Mouse (Mus musculus): ENCODE results near the gene Ptpn1. TPM values are rescaled to one million over a fixed set of nuclear protein-coding genes. Genes with fewer than 3 reads are reported as not detected.

The Ptpn1 gene
- polyA plus RNA-seq, 1 experiment from 2014 or later: 66.3 TPM

- Histone ChIP-seq H3K36me3 (peaks cover 55% of the 10 kb centered on the region), H3K4me2 (no peak overlapping the region), H3K27me3 (no peaks in the 10 kb centered on the region), H3K4me3 (no peak overlapping the region), H3K27ac (no peak overlapping the region), H3K9ac (no peak overlapping the region), H3K9me3 (no peaks in the 10 kb centered on the region), H3K4me1 (no peaks in the 10 kb centered on the region)
- WGBS: 80% methylated on average over 10 of the region's 10 CpGs
- no peak for ATAC-seq (ENCODE audit: insufficient number of reproducible peaks, insufficient read depth, low FRiP score, low TSS enrichment, low read depth)
These were observed 48.5 kb downstream of the Ptpn1 start for GRCm38 (mm10) chr2:167980391-167980790.

DNA sequence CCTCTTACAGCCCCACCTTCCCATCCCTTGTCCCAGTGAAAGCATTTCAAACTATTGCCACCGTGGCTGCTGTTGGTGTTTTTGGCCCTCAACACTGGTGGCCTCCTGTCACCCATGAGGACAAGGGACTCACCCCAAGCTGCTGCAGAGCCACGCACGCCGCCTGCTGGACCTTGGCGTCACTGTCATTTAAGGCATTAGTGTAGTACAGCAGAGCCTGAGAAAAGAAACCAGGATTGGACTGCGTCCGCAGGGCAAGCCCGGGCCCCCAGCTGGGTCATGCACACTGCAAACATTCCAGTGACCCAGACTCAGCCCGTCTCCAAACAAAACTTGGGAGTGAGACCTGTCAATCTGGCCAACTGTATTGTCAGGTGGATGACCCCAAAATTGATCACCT, 50.8 kb downstream of the Ptpn1 start:
- 56% methylated on average over 9 of the region's 9 CpGs for WGBS

GRCm38 (mm10) chr2:167984371-167984770, 52.5 kb downstream of the Ptpn1 start:
- Histone ChIP-seq H3K36me3 (peaks cover 17% of the 10 kb centered on the region), H3K9ac (no peak overlapping the region), H3K4me3 (no peak overlapping the region), H3K4me2 (no peak overlapping the region), H3K9me3 (no peaks in the 10 kb centered on the region), H3K27ac (no peak overlapping the region), H3K27me3 (no peaks in the 10 kb centered on the region), H3K4me1 (peaks cover 25% of the 10 kb centered on the region)
- ATAC-seq (ENCODE audit: insufficient number of reproducible peaks, insufficient read depth, low FRiP score, low TSS enrichment, low read depth): no peak
- 73% methylated on average over 5 of the region's 5 CpGs for WGBS

More for the DNA sequence above, 50.8 kb downstream of the Ptpn1 start:
- Histone ChIP-seq H3K27ac (no peak overlapping the region), H3K36me3 (peaks cover 33% of the 10 kb centered on the region), H3K27me3 (no peaks in the 10 kb centered on the region), H3K4me3 (no peak overlapping the region), H3K9ac (no peak overlapping the region), H3K9me3 (no peaks in the 10 kb centered on the region), H3K4me2 (no peak overlapping the region), H3K4me1 (peaks cover 10% of the 10 kb centered on the region)
- no peak for ATAC-seq (ENCODE audit: insufficient number of reproducible peaks, insufficient read depth, low FRiP score, low TSS enrichment, low read depth)

DNA sequence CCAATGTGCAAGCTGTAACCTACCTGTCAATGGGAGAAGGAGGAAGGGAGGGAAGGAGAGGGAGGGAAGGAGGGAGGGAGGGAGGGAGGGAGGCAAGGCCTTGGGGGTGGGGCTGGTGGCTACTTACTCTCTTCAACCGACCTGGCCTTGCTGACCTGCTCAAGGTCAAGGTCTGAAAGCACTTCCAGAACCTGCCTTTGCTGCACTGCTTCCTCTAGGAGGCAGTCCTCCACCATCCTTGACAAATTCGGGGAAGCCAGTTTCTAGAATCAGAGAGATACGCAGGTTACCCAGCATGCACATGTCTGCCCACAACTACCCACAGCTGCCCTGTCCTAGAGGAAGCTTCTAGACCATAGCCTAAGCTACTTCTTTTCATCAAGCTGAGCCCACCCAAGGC, 53.1 kb downstream of the Ptpn1 start:
- H3K27ac ChIP-seq: no peak overlapping the region
- WGBS: 31% methylated on average over 3 of the region's 3 CpGs
- H3K9ac ChIP-seq: no peak overlapping the region
- H3K4me3 ChIP-seq: no peak overlapping the region
- H3K9me3 ChIP-seq: no peaks in the 10 kb centered on the region
- no peaks in the 10 kb centered on the region for H3K27me3 ChIP-seq
- no peak overlapping the region for H3K4me2 ChIP-seq
- no peak for ATAC-seq (ENCODE audit: insufficient number of reproducible peaks, insufficient read depth, low FRiP score, low TSS enrichment, low read depth)
- peaks cover 30% of the 10 kb centered on the region for H3K4me1 ChIP-seq
- peaks cover 11% of the 10 kb centered on the region for H3K36me3 ChIP-seq

- H3K27ac ChIP-seq: no peak overlapping the region
- H3K36me3 ChIP-seq: no peaks in the 10 kb centered on the region
- no peak overlapping the region for H3K4me2 ChIP-seq
- no peak for ATAC-seq (ENCODE audit: insufficient number of reproducible peaks, insufficient read depth, low FRiP score, low TSS enrichment, low read depth)
- no peak overlapping the region for H3K9ac ChIP-seq
- peaks cover 30% of the 10 kb centered on the region for H3K4me1 ChIP-seq
- 17% methylated on average over 7 of the region's 7 CpGs for WGBS
- no peaks in the 10 kb centered on the region for H3K9me3 ChIP-seq
- H3K27me3 ChIP-seq: no peaks in the 10 kb centered on the region
- H3K4me3 ChIP-seq: no peak overlapping the region
These were observed 54.9 kb downstream of the Ptpn1 start for GRCm38 (mm10) chr2:167986762-167987161.

DNA sequence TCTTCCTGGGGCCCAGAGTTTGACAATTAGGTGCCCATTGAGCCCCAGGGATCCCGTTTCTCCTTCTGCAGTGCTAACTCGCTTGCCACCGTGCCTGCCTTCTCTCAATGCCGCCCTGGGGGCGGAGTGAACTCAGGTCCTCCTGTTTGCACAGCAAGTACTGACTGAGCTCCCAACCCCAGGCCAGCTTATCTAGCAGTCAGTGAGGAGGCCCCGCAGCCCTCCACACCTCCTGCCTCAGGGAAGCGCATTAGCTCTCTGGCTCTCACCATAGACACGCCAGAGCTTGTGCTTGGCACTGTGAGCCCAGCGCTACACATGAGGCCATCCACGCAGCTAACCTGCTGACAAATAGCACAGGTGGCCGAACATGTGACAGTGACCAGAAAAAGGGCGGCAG, 55.8 kb downstream of the Ptpn1 start:
- peak overlapping the region; percentile 48; the same call in 1 of the 2 replicates for H3K27ac ChIP-seq
- H3K4me3 ChIP-seq: no peak overlapping the region
- H3K9ac ChIP-seq: peak overlapping the region; percentile 27; the same call in 1 of the 2 replicates
- no peaks in the 10 kb centered on the region for H3K9me3 ChIP-seq
- peak overlapping the region; percentile 7; the same call in 1 of the 2 replicates for H3K4me2 ChIP-seq
- no peak for ATAC-seq (ENCODE audit: insufficient number of reproducible peaks, insufficient read depth, low FRiP score, low TSS enrichment, low read depth)
- 48% methylated on average over 12 of the region's 12 CpGs for WGBS
- H3K27me3 ChIP-seq: no peaks in the 10 kb centered on the region
- H3K4me1 ChIP-seq: peaks cover 30% of the 10 kb centered on the region
- H3K36me3 ChIP-seq: peaks cover 2% of the 10 kb centered on the region; the same call in 1 of the 2 replicates

GRCm38 (mm10) chr2:167989310-167989709, 57.5 kb downstream of the Ptpn1 start:
- no peaks in the 10 kb centered on the region for H3K9me3 ChIP-seq
- peak overlapping the region; percentile 18 for H3K4me2 ChIP-seq
- H3K4me3 ChIP-seq: no peak overlapping the region
- H3K27ac ChIP-seq: peak overlapping the region; percentile 68
- peak; percentile 62; the same call in 1 of the 2 replicates for ATAC-seq (ENCODE audit: insufficient number of reproducible peaks, insufficient read depth, low FRiP score, low TSS enrichment, low read depth)
- 51% methylated on average over 14 of the region's 14 CpGs for WGBS
- H3K4me1 ChIP-seq: peaks cover 30% of the 10 kb centered on the region
- H3K9ac ChIP-seq: peak overlapping the region; percentile 44
- H3K27me3 ChIP-seq: no peaks in the 10 kb centered on the region
- H3K36me3 ChIP-seq: peaks cover 4% of the 10 kb centered on the region; the same call in 1 of the 2 replicates

- Histone ChIP-seq H3K9ac (no peak overlapping the region), H3K9me3 (no peaks in the 10 kb centered on the region), H3K4me3 (no peak overlapping the region), H3K27me3 (no peaks in the 10 kb centered on the region), H3K4me1 (peaks cover 22% of the 10 kb centered on the region), H3K27ac (no peak overlapping the region), H3K4me2 (no peak overlapping the region), H3K36me3 (peaks cover 4% of the 10 kb centered on the region; the same call in 1 of the 2 replicates)
- no peak for ATAC-seq (ENCODE audit: insufficient number of reproducible peaks, insufficient read depth, low FRiP score, low TSS enrichment, low read depth)
- WGBS: 65% methylated on average over 13 of the region's 13 CpGs
These were observed 61.4 kb downstream of the Ptpn1 start for GRCm38 (mm10) chr2:167993260-167993659.

- H3K27ac ChIP-seq: no peak overlapping the region
- H3K27me3 ChIP-seq: no peaks in the 10 kb centered on the region
- H3K9ac ChIP-seq: 0 out of 2 replicates have a peak overlapping the region, but pooled peaks have one; percentile 21
- H3K36me3 ChIP-seq: peaks cover 18% of the 10 kb centered on the region
- no peak overlapping the region for H3K4me2 ChIP-seq
- H3K4me1 ChIP-seq: peaks cover 7% of the 10 kb centered on the region; the same call in 1 of the 2 replicates
- H3K4me3 ChIP-seq: no peak overlapping the region
- WGBS: 58% methylated on average over 19 of the region's 19 CpGs
- no peak for ATAC-seq (ENCODE audit: insufficient number of reproducible peaks, insufficient read depth, low FRiP score, low TSS enrichment, low read depth)
- H3K9me3 ChIP-seq: peaks cover 8% of the 10 kb centered on the region; the same call in 1 of the 2 replicates
These were observed 64.2 kb downstream of the Ptpn1 start for GRCm38 (mm10) chr2:167995870-167996635.

- Histone ChIP-seq H3K27me3 (no peaks in the 10 kb centered on the region), H3K9ac (0 out of 2 replicates have a peak overlapping the region, but pooled peaks have one; percentile 21), H3K4me2 (no peak overlapping the region), H3K36me3 (peaks cover 24% of the 10 kb centered on the region), H3K27ac (peak overlapping the region; percentile 57; the same call in 1 of the 2 replicates), H3K9me3 (peaks cover 8% of the 10 kb centered on the region; the same call in 1 of the 2 replicates), H3K4me1 (peaks cover 7% of the 10 kb centered on the region; the same call in 1 of the 2 replicates), H3K4me3 (no peak overlapping the region)
- WGBS: 41% methylated on average over 8 of the region's 8 CpGs
- ATAC-seq (ENCODE audit: insufficient number of reproducible peaks, insufficient read depth, low FRiP score, low TSS enrichment, low read depth): no peak
These were observed 64.9 kb downstream of the Ptpn1 start for GRCm38 (mm10) chr2:167996672-167997215.

DNA sequence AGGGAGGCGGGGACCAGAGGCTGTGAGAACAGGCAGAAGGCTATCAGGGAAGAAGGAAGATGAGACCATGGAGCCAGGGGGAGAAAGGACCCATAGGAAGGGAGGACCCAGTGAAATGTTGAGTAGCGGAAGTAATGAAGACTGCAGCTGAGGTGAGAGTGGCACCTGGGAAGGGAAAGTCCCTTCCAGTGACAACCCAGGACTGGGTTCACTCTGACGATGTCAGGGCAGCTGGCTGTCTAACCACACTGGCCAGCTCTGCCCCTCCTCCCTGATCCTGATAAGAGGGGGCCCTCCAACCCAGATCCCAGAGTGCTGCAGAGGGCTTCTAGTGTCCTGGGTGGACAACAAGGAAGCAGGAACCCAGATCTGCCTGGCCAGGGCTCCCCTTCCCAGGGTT, 65.7 kb downstream of the Ptpn1 start:
- H3K36me3 ChIP-seq: peaks cover 28% of the 10 kb centered on the region
- no peak overlapping the region for H3K4me2 ChIP-seq
- H3K9ac ChIP-seq: no peak overlapping the region
- no peak overlapping the region for H3K4me3 ChIP-seq
- WGBS: 72% methylated on average over 3 of the region's 3 CpGs
- no peak overlapping the region for H3K27ac ChIP-seq
- H3K4me1 ChIP-seq: peaks cover 7% of the 10 kb centered on the region; the same call in 1 of the 2 replicates
- no peaks in the 10 kb centered on the region for H3K27me3 ChIP-seq
- ATAC-seq (ENCODE audit: insufficient number of reproducible peaks, insufficient read depth, low FRiP score, low TSS enrichment, low read depth): no peak
- H3K9me3 ChIP-seq: peaks cover 8% of the 10 kb centered on the region; the same call in 1 of the 2 replicates
